Mouse (Mus musculus) limb, embryonic 11.5 days (tissue): ENCODE measurements around the gene Grhl1. TPM values are rescaled to one million over a fixed set of nuclear protein-coding genes. Genes with fewer than 3 reads are reported as not detected.

ENCODE experiments used
- ATAC-seq: fragments of 200-750 bp; cut with Nextera tagmentation; 2 replicates; pipeline ENCODE4 v1.8.0; 2017; ENCODE audit warnings: low read depth; ENCODE audit not compliant: insufficient number of reproducible peaks, low FRiP score, low TSS enrichment
- DNase-seq: peaks from one replicate; pipeline ENCODE4 v3.0.0-alpha.2; 2015; ENCODE audit warnings: low spot score
- H3K27ac ChIP-seq: fragments of 300-500 bp; sonication (generic); replicated peaks from 2 replicates; pipeline ENCODE4 v1.5.1; 2014; ENCODE audit warnings: low read depth, mild to moderate bottlenecking, low read length
- H3K27me3 ChIP-seq: fragments of 300-500 bp; sonication (generic); 2 replicates; pipeline ENCODE4 v1.6.1; 2014; ENCODE audit warnings: mild to moderate bottlenecking, low read length, mixed read lengths; ENCODE audit not compliant: control insufficient read depth, insufficient read depth
- H3K36me3 ChIP-seq: fragments of 300-500 bp; sonication (generic); 2 replicates; pipeline ENCODE4 v1.6.1; 2014; ENCODE audit warnings: mild to moderate bottlenecking, low read length, moderate library complexity, mixed read lengths; ENCODE audit not compliant: control insufficient read depth, insufficient read depth
- H3K4me1 ChIP-seq: fragments of 300-500 bp; sonication (generic); 2 replicates; pipeline ENCODE4 v1.6.1; 2014; ENCODE audit warnings: low read length, mixed read lengths; ENCODE audit not compliant: control insufficient read depth, insufficient read depth
- H3K4me2 ChIP-seq: fragments of 300-500 bp; sonication (generic); 2 replicates; pipeline ENCODE4 v1.6.1; 2014; ENCODE audit warnings: low read depth, mild to moderate bottlenecking, moderate library complexity; ENCODE audit not compliant: severe bottlenecking
- H3K4me3 ChIP-seq: fragments of 300-500 bp; sonication (generic); 2 replicates; pipeline ENCODE4 v1.5.1; 2014; ENCODE audit warnings: low read depth, low read length
- H3K9ac ChIP-seq: fragments of 300-500 bp; sonication (generic); 2 replicates; pipeline ENCODE4 v1.6.1; 2014; ENCODE audit warnings: mild to moderate bottlenecking, low read length
- H3K9me3 ChIP-seq: fragments of 300-500 bp; sonication (generic); 2 replicates; pipeline ENCODE4 v1.6.1; 2016; ENCODE audit warnings: low read length; ENCODE audit not compliant: control insufficient read depth
- WGBS: fragments of 180-500 bp; shearing (Covaris S2); extraction: QIAGEN DNeasy Blood & Tissue Kit; methylation state at CpG from one replicate; pipeline ENCODE4 v1.1.7; 2014; 5-methylcytosine and 5-hydroxymethylcytosine counted together
- polyA plus RNA-seq: library from polyadenylated mRNA; unstranded; fragments of >200 nt; fragmentation: Nextera tagmentation; extraction: Ambion mirVana; gene quantifications from 2 replicates; pipeline ENCODE4 v1.2.1, GENCODE M21; 2014

The Grhl1 gene
- polyA plus RNA-seq, 1 experiment from 2014 or later: 1.5 TPM

DNA sequence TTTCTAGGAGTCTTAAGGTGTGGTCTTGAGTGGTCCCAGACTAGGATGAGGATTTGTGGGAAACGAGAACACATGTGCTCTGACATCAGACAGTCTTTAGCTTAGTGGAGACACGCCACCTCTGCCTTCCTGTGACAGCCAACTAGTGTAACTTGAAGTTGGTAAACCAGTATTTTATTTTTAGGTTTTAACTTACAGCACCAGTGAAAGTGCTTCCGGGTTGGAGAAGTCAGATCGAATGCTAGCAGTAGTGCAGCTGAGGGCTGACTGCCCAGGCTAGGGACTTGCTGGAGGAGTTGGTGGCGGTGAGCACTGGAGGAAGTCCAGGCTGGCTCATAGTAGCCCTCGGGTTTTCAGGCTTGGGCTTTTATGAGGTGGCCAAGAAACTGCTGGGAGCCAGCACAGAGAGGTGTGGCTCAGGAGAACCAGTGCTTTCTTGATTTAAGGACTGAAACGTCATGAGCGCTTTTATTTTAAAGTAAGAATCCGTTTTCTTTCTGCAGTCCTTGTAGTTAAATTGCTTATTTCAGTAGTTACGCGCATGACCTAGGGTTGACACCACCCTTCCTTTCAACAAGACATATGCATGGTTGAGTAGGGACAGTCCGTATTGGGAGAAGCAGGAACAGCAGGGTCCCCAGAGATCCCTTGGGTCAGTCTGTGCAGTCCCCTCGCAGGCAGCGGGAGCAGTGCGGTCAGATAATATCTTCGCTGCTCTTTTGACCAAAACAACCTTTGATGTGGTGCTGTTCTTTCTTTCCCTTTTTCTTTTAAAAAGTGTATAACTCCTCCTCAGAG, 82.2 kb downstream of the Grhl1 start:
- no peaks in the 10 kb centered on the region for H3K9me3 ChIP-seq
- ATAC-seq (no peak), DNase-seq (no peak)
- H3K9ac ChIP-seq: no peak overlapping the region
- peaks cover 16% of the 10 kb centered on the region for H3K4me1 ChIP-seq
- H3K36me3 ChIP-seq: peaks cover 5% of the 10 kb centered on the region; the same call in 1 of the 2 replicates
- no peak overlapping the region for H3K4me2 ChIP-seq
- H3K27me3 ChIP-seq: no peaks in the 10 kb centered on the region
- 89% methylated on average over 16 of the region's 16 CpGs for WGBS
- H3K27ac ChIP-seq: no peak overlapping the region
- H3K4me3 ChIP-seq: no peak overlapping the region

- Histone ChIP-seq H3K4me3 (no peak overlapping the region), H3K4me2 (no peak overlapping the region), H3K9ac (no peak overlapping the region), H3K36me3 (peaks cover 9% of the 10 kb centered on the region; the same call in 1 of the 2 replicates), H3K27me3 (no peaks in the 10 kb centered on the region), H3K27ac (no peak overlapping the region), H3K9me3 (no peaks in the 10 kb centered on the region), H3K4me1 (peaks cover 11% of the 10 kb centered on the region)
- WGBS: 87% methylated on average over 3 of the region's 3 CpGs
- ATAC-seq (no peak), DNase-seq (no peak)
Observed at GRCm38 (mm10) chr12:24656436-24656835, 84.4 kb downstream of the Grhl1 start.

DNA sequence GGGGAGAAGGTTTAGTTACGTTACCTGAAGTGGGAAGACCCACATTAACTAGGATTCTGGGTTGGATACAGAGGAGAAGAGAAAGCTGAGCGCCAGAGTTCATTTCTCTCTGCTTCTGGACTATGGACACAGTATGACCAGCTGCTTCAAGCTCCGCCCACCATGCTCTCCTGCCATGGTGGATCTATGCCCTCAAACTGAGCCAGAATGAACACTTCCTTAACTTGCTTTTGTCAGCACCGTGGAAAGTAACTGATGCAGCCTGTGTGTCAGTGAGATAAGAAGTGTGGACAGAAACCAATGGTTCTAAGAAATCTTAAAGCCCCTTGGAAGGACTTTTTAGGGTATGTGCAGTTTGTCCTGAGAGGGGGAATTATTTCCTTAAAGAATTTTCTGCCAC, 86.9 kb downstream of the Grhl1 start:
- peaks cover 9% of the 10 kb centered on the region; the same call in 1 of the 2 replicates for H3K36me3 ChIP-seq
- ATAC-seq: no peak
- H3K27ac ChIP-seq: no peak overlapping the region
- no peak overlapping the region for H3K9ac ChIP-seq
- no peak for DNase-seq
- H3K9me3 ChIP-seq: no peaks in the 10 kb centered on the region
- no peak overlapping the region for H3K4me2 ChIP-seq
- no peaks in the 10 kb centered on the region for H3K4me1 ChIP-seq
- WGBS: 96% methylated on average over 4 of the region's 4 CpGs
- no peak overlapping the region for H3K4me3 ChIP-seq
- no peaks in the 10 kb centered on the region for H3K27me3 ChIP-seq

GRCm38 (mm10) chr12:24659923-24660322, 87.8 kb downstream of the Grhl1 start:
- H3K4me3 ChIP-seq: no peak overlapping the region

GRCm38 (mm10) chr12:24661100-24661499, 89.0 kb downstream of the Grhl1 start:
- no peak for ATAC-seq
- H3K36me3 ChIP-seq: peaks cover 5% of the 10 kb centered on the region; the same call in 1 of the 2 replicates
- no peak overlapping the region for H3K9ac ChIP-seq
- no peak overlapping the region for H3K27ac ChIP-seq
- 89% methylated on average over 4 of the region's 4 CpGs for WGBS
- H3K4me2 ChIP-seq: no peak overlapping the region
- no peak for DNase-seq
- no peaks in the 10 kb centered on the region for H3K4me1 ChIP-seq
- H3K4me3 ChIP-seq: no peak overlapping the region
- no peaks in the 10 kb centered on the region for H3K9me3 ChIP-seq
- H3K27me3 ChIP-seq: no peaks in the 10 kb centered on the region

More at GRCm38 (mm10) chr12:24659923-24660322, 87.8 kb downstream of the Grhl1 start:
- H3K27ac ChIP-seq: no peak overlapping the region
- no peaks in the 10 kb centered on the region for H3K4me1 ChIP-seq
- DNase-seq: no peak
- H3K27me3 ChIP-seq: no peaks in the 10 kb centered on the region
- H3K9ac ChIP-seq: no peak overlapping the region
- H3K36me3 ChIP-seq: peaks cover 7% of the 10 kb centered on the region; the same call in 1 of the 2 replicates
- H3K4me2 ChIP-seq: no peak overlapping the region
- ATAC-seq: no peak
- H3K9me3 ChIP-seq: no peaks in the 10 kb centered on the region
- 93% methylated on average over 9 of the region's 9 CpGs for WGBS

DNA sequence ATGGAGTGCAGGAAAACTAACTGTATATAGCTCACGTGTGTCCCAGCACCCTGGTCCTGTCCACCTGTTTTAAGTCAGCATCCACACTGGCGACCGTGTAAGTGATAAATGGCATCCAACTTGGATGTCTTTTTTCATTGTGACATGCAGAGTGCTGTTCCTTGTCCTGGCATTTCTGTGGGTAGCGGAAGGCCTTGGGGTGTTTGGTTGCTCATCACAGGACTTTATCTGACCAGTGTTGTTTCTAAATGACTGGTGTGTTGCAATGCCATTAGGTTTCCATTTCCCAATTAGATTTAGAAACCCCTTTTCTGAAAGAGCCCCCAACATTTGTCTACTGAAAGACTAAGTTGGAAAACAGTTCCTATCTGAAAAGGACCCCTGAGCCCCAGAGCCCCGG, 90.0 kb downstream of the Grhl1 start:
- H3K36me3 ChIP-seq: peaks cover 5% of the 10 kb centered on the region; the same call in 1 of the 2 replicates
- WGBS: 83% methylated on average over 5 of the region's 5 CpGs
- H3K9me3 ChIP-seq: no peaks in the 10 kb centered on the region
- H3K27ac ChIP-seq: no peak overlapping the region
- H3K9ac ChIP-seq: no peak overlapping the region
- H3K4me1 ChIP-seq: no peaks in the 10 kb centered on the region
- DNase-seq (no peak), ATAC-seq (no peak)
- no peak overlapping the region for H3K4me2 ChIP-seq
- H3K27me3 ChIP-seq: no peaks in the 10 kb centered on the region
- no peak overlapping the region for H3K4me3 ChIP-seq

Other genes with a start within 250 kb of the Grhl1 start
- gene Taf1b, start 73.9 kb upstream of the Grhl1 start, polyA plus RNA-seq: 31.0 and 31.1 TPM in 2 replicates
- gene Klf11, start 79.0 kb downstream of the Grhl1 start, polyA plus RNA-seq: 10.8 and 12.6 TPM in 2 replicates
- 0.36 and 0.91 TPM in 2 replicates for gene Cys1, start 109.5 kb downstream of the Grhl1 start, polyA plus RNA-seq
- 439 and 485 TPM in 2 replicates for gene Rrm2, start 136.0 kb downstream of the Grhl1 start, polyA plus RNA-seq